Comparison of ENCODE assay signal across 8 mouse cellular contexts in genomic region chr9:118606817-118607371, GRCm38 (mm10). TPM values are rescaled to one million over a fixed set of nuclear protein-coding genes. Genes with fewer than 3 reads are reported as not detected.
DNase-seq lines count a peak whose midpoint lies in the region; ATAC-seq and TF ChIP-seq lines count a peak whose summit lies in the region.

No protein-coding gene starts in this region.

- H3K4me2 ChIP-seq in intestine, postnatal 0 days (replicated peaks; ENCODE audit: low read depth) = peak overlapping the region; percentile 85

- 0 out of 2 replicates have a peak, but pooled peaks cover 3% of the 10 kb centered on the region for H3K27me3 ChIP-seq in intestine, postnatal 0 days (replicated peaks; ENCODE audit: control insufficient read depth, insufficient read depth, low read length)

- no peaks in the 10 kb centered on the region for H3K4me1 ChIP-seq in intestine, postnatal 0 days (replicated peaks; ENCODE audit: control insufficient read depth, insufficient read depth, low read length)

- TF ChIP-seq CTCF in left cerebral cortex, adult 2 months (IDR thresholded peaks at IDR 0.05) = no peak
- no peak for TF ChIP-seq CTCF in intestine, postnatal 0 days (IDR thresholded peaks at IDR 0.05; ENCODE audit: low read depth)

- WGBS in intestine, postnatal 0 days = under 1% methylated on average over 61 of the region's 68 CpGs

- peak overlapping the region; percentile 59 for H3K9ac ChIP-seq in intestine, postnatal 0 days (ENCODE audit: low read depth, low read length)

- H3K9me3 ChIP-seq in intestine, postnatal 0 days (ENCODE audit: control insufficient read depth) = no peaks in the 10 kb centered on the region

- DNase-seq in left cerebral cortex, adult 2 months (ENCODE audit: extremely low spot score in 1 of 2, low spot score in 2 of 2) = no peak
- DNase-seq in left cerebral cortex, postnatal 36 days (ENCODE audit: low spot score in 2 of 2) = no peak
- DNase-seq in adrenal gland, postnatal 10 days = peak; percentile 64
- peak; percentile 50 to 69 for DNase-seq in heart, adult 18-20 months
- DNase-seq in mesoderm, embryonic 11.5 days (ENCODE audit: low read depth, low spot score) = peak; percentile 30
- DNase-seq in right cerebral cortex, adult 18-20 months = no peak
- DNase-seq in adipocyte (ENCODE audit: low spot score) = no peak

- H3K27ac ChIP-seq in left cerebral cortex, adult 2 months = no peak overlapping the region
- 0 out of 2 replicates have a peak overlapping the region, but pooled peaks have one; percentile 16 for H3K27ac ChIP-seq in intestine, postnatal 0 days (ENCODE audit: low read depth, low read length)

- intact Hi-C loops in left cerebral cortex, adult 2 months (cut with DNase I) = loop anchor here (1.0 kb wide), 2 partner anchors 263 to 301 kb away; no protein-coding TSS in a partner anchor
- intact Hi-C loops in left cerebral cortex, postnatal 36 days (cut with DNase I) = loop anchor here (2.0 kb wide), 1 partner anchor 266 kb away; no protein-coding TSS in a partner anchor

- peak overlapping the region; percentile 51 for H3K4me3 ChIP-seq in left cerebral cortex, adult 2 months
- H3K4me3 ChIP-seq in intestine, postnatal 0 days (ENCODE audit: low read depth, low read length) = peak overlapping the region; percentile 66

- no peaks in the 10 kb centered on the region for H3K36me3 ChIP-seq in intestine, postnatal 0 days (ENCODE audit: control insufficient read depth, insufficient read depth)

- ATAC-seq in intestine, postnatal 0 days = no peak; the same call in 1 of the 2 replicates

RNA-seq across cellular contexts. Expression of gene Itga9, which starts 0.4 kb away (rescaled TPM):
- total RNA-seq in left cerebral cortex, adult 2 months (2021) = 1 to 10 TPM; 8.2 to 8.3 TPM
- 1 to 10 TPM; 5.5 to 9.3 TPM for total RNA-seq in left cerebral cortex, postnatal 36 days (2021)
- 10 to 100 TPM; 41.6 to 56.8 TPM for total RNA-seq in adrenal gland, postnatal 10 days (2021)
- 10 to 100 TPM; 35.0 to 36.2 TPM for total RNA-seq in heart, adult 18-20 months (2021)
- 5.9 and 6.2 TPM in 2 replicates for polyA plus RNA-seq in intestine, postnatal 0 days (2015; fragmentation: Nextera tagmentation; extraction: Ambion mirVana)

Comparison
In these comparisons a context has a peak if more than half of its experiments do, and no peak if none do; other contexts are left out.
1. DNase-seq: peak in adrenal gland, postnatal 10 days (single experiment), heart, adult 18-20 months (2 of 2) and mesoderm, embryonic 11.5 days (single experiment); none in left cerebral cortex, adult 2 months (0 of 2), left cerebral cortex, postnatal 36 days (0 of 2), right cerebral cortex, adult 18-20 months (single experiment) and adipocyte (single experiment).